Mouse (Mus musculus): ENCODE measurements around the gene Nrip2. TPM values are rescaled to one million over a fixed set of nuclear protein-coding genes. Genes with fewer than 3 reads are reported as not detected.

The Nrip2 gene
- polyA plus RNA-seq, 1 experiment from 2014 or later = 7.8 TPM

GRCm38 (mm10) chr6:128438871-128439341 is 39.8 kb downstream of the Nrip2 start:
- H3K27ac ChIP-seq = 0 out of 2 replicates have a peak overlapping the region, but pooled peaks have one; percentile 1

GRCm38 (mm10) chr6:128440238-128440637 is 41.1 kb downstream of the Nrip2 start:
- 93% methylated on average over 2 of the region's 2 CpGs for WGBS
- Histone ChIP-seq H3K27ac (no peak overlapping the region), H3K36me3 (peaks cover 13% of the 10 kb centered on the region), H3K4me1 (replicated peaks) (peaks cover 23% of the 10 kb centered on the region), H3K9me3 (no peaks in the 10 kb centered on the region), H3K4me2 (replicated peaks) (no peak overlapping the region), H3K9ac (replicated peaks) (no peak overlapping the region), H3K4me3 (replicated peaks) (no peak overlapping the region), H3K27me3 (peaks cover 6% of the 10 kb centered on the region; the same call in 1 of the 2 replicates)
- no peak for ATAC-seq

More at GRCm38 (mm10) chr6:128438871-128439341, 39.8 kb downstream of the Nrip2 start:
- Histone ChIP-seq H3K4me2 (replicated peaks) (peak overlapping the region; percentile 75), H3K4me1 (replicated peaks) (peaks cover 23% of the 10 kb centered on the region), H3K27me3 (peaks cover 6% of the 10 kb centered on the region; the same call in 1 of the 2 replicates), H3K4me3 (replicated peaks) (peak overlapping the region; percentile 74), H3K36me3 (peaks cover 27% of the 10 kb centered on the region), H3K9me3 (no peaks in the 10 kb centered on the region), H3K9ac (replicated peaks) (peak overlapping the region; percentile 30; the same call in 1 of the 2 replicates)
- ATAC-seq = no peak; the same call in 1 of the 2 replicates
- whole genome bisulfite sequencing = 32% methylated on average over 18 of the region's 18 CpGs

- ATAC-seq = peak; percentile 71
- H3K4me3 ChIP-seq (replicated peaks) = peak overlapping the region; percentile 13; the same call in 1 of the 2 replicates
- no peak overlapping the region for H3K9ac ChIP-seq (replicated peaks)
- 13% methylated on average over 14 of the region's 14 CpGs for WGBS
- H3K27ac ChIP-seq = no peak overlapping the region
- H3K27me3 ChIP-seq = no peaks in the 10 kb centered on the region
- peak overlapping the region; percentile 37 for H3K4me2 ChIP-seq (replicated peaks)
- H3K4me1 ChIP-seq (replicated peaks) = peaks cover 8% of the 10 kb centered on the region
- H3K36me3 ChIP-seq = no peaks in the 10 kb centered on the region
- no peaks in the 10 kb centered on the region for H3K9me3 ChIP-seq
Measured at GRCm38 (mm10) chr6:128445761-128446535, 46.9 kb downstream of the Nrip2 start.

- Histone ChIP-seq H3K36me3 (no peaks in the 10 kb centered on the region), H3K9me3 (no peaks in the 10 kb centered on the region), H3K27me3 (no peaks in the 10 kb centered on the region), H3K4me2 (replicated peaks) (no peak overlapping the region), H3K27ac (no peak overlapping the region), H3K9ac (replicated peaks) (no peak overlapping the region), H3K4me3 (replicated peaks) (no peak overlapping the region), H3K4me1 (replicated peaks) (peaks cover 8% of the 10 kb centered on the region)
- 91% methylated on average over 5 of the region's 5 CpGs for WGBS
- ATAC-seq = no peak
Measured at GRCm38 (mm10) chr6:128447063-128447462, 48.0 kb downstream of the Nrip2 start.

DNA sequence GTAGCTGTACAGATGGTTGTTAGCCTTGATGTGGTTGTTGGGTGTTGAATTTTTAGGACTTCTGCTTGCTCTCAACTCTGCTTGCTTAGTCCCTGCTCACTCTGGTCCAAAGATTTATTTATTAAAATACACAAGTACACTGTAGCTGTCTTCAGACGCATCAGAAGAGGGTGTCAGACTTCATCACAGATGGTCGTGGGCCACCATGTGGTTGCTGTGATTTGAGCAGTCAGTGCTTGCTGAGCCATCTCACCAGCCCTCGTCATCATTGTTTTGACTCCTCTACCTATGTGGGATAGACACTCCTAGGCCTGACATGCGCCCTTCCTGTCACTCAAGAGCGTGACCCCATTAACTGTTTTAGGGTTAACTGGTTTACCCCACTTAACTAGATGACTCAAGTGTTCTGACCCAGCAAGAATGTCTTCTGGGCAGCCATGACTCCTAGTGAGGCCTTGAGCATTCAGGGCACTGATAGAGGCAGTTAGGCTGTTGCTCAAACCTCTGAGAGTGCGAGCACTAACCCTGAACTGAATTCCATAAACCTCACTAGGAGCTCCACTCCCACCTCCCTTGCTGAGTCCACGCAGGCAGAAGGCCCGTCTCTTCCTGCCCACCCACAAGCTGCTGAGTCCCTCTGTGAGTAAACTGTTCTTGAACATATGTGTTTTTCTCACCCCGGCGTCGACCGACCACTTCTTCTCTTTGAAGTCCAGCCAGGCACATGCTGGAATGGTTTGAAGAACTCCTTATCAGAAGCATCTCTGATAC is 56.9 kb downstream of the Nrip2 start:
- no peak overlapping the region for H3K4me3 ChIP-seq (replicated peaks)
- WGBS = 86% methylated on average over 12 of the region's 12 CpGs
- no peak for ATAC-seq
- no peaks in the 10 kb centered on the region for H3K4me1 ChIP-seq (replicated peaks)
- H3K27ac ChIP-seq = no peak overlapping the region
- H3K27me3 ChIP-seq = no peaks in the 10 kb centered on the region
- H3K9ac ChIP-seq (replicated peaks) = no peak overlapping the region
- H3K9me3 ChIP-seq = no peaks in the 10 kb centered on the region
- H3K4me2 ChIP-seq (replicated peaks) = no peak overlapping the region
- no peaks in the 10 kb centered on the region for H3K36me3 ChIP-seq

DNA sequence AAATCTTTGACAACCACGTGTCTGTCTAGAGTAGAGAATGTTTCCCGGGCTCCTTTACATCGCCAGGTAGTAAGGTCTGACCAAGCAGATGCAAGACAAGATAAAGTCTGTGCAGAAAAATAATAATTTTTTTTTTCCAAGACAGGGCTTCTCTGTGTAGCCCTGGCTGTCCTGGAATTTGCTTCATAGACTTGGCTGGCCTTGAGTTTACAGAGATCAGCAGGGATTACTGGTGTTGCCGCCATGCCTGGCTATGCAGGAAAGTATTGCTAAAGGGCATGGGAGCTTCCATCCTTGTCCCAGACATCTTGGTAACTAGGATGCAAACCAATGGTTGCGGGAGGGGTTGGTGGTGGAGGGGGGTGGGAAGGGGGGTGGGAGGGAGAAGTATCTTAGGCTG is 58.1 kb downstream of the Nrip2 start:
- Histone ChIP-seq H3K4me3 (replicated peaks) (no peak overlapping the region), H3K27me3 (no peaks in the 10 kb centered on the region), H3K9me3 (no peaks in the 10 kb centered on the region), H3K27ac (no peak overlapping the region), H3K4me1 (replicated peaks) (no peaks in the 10 kb centered on the region), H3K36me3 (no peaks in the 10 kb centered on the region), H3K9ac (replicated peaks) (no peak overlapping the region), H3K4me2 (replicated peaks) (no peak overlapping the region)
- WGBS = 87% methylated on average over 5 of the region's 5 CpGs
- ATAC-seq = no peak

DNA sequence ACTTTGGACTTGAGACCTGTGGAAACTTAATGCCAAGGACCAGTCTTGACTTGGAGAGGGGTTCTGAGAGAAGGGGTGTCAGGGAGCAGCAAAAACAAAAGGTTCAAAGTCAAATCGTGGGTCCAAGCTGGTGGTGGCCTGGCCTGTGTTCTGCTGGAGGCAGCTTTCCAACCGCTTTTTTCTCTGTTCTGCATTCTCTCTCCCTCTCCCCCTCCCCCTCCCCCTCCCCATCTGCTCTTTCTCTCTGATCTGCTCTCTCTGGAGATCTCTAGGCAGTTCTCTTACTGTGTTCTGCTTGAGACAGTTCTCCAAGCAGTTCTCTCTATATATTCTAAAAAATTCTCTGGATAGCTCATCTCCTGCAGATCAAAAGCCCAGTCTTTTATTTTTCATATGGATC is 61.2 kb downstream of the Nrip2 start:
- ATAC-seq = 0 out of 2 replicates have a peak, but pooled peaks have one; percentile 24

GRCm38 (mm10) chr6:128460729-128461503 is 61.8 kb downstream of the Nrip2 start:
- Histone ChIP-seq H3K27ac (no peak overlapping the region), H3K9ac (replicated peaks) (no peak overlapping the region), H3K9me3 (no peaks in the 10 kb centered on the region), H3K4me3 (replicated peaks) (no peak overlapping the region), H3K36me3 (no peaks in the 10 kb centered on the region), H3K27me3 (no peaks in the 10 kb centered on the region), H3K4me2 (replicated peaks) (no peak overlapping the region), H3K4me1 (replicated peaks) (no peaks in the 10 kb centered on the region)
- 86% methylated on average over 14 of the region's 14 CpGs for WGBS
- no peak for ATAC-seq

More for the DNA sequence above, 61.2 kb downstream of the Nrip2 start:
- no peak overlapping the region for H3K4me3 ChIP-seq (replicated peaks)
- no peaks in the 10 kb centered on the region for H3K4me1 ChIP-seq (replicated peaks)
- no peak overlapping the region for H3K27ac ChIP-seq
- H3K4me2 ChIP-seq (replicated peaks) = no peak overlapping the region
- H3K36me3 ChIP-seq = no peaks in the 10 kb centered on the region
- 27% methylated on average over 2 of the region's 2 CpGs for WGBS
- no peaks in the 10 kb centered on the region for H3K27me3 ChIP-seq
- H3K9ac ChIP-seq (replicated peaks) = no peak overlapping the region
- no peaks in the 10 kb centered on the region for H3K9me3 ChIP-seq

DNA sequence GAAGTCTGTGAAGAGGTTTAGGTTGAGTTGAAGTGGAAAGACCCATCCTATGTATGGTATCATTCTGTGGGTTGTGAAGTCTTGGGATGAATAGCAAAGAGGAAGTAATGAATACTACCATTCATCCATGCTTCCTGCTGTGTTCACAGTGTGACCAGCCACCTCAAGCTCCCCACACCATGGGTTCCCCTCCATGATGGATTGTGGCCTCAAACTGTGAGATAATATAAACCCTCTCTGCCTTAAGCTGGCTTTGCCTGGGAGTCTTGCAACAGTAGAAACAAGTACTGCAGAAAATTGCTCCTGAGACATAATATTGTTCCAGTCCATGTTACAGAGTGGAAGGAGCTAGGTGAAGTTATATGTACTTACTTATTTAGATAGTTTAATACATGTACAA is 62.5 kb downstream of the Nrip2 start:
- Histone ChIP-seq H3K9me3 (no peaks in the 10 kb centered on the region), H3K9ac (replicated peaks) (no peak overlapping the region), H3K27me3 (no peaks in the 10 kb centered on the region), H3K4me2 (replicated peaks) (no peak overlapping the region), H3K36me3 (no peaks in the 10 kb centered on the region), H3K4me3 (replicated peaks) (no peak overlapping the region), H3K4me1 (replicated peaks) (no peaks in the 10 kb centered on the region), H3K27ac (no peak overlapping the region)
- no peak for ATAC-seq

- Histone ChIP-seq H3K36me3 (no peaks in the 10 kb centered on the region), H3K9me3 (no peaks in the 10 kb centered on the region), H3K27ac (no peak overlapping the region), H3K4me1 (replicated peaks) (no peaks in the 10 kb centered on the region), H3K9ac (replicated peaks) (no peak overlapping the region), H3K4me2 (replicated peaks) (no peak overlapping the region), H3K4me3 (replicated peaks) (no peak overlapping the region), H3K27me3 (no peaks in the 10 kb centered on the region)
- ATAC-seq = no peak
- 86% methylated on average over 4 of the region's 4 CpGs for WGBS
Measured at GRCm38 (mm10) chr6:128464996-128465395, 65.9 kb downstream of the Nrip2 start.

Data from midbrain, embryonic 13.5 days (tissue).